Mouse (Mus musculus): Measurements from ENCODE around the gene Gm49358. TPM values are rescaled to one million over a fixed set of nuclear protein-coding genes. Genes with fewer than 3 reads are reported as not detected.
A peak's percentile ranks its signal among the peaks of the same experiment; 100 is the strongest.

Gene Gm49358
- polyA plus RNA-seq, 1 experiment from 2014 or later = not detected

- ATAC-seq (replicated peaks; ENCODE audit: low FRiP score, low TSS enrichment, low read depth) = no peak
- no peaks in the 10 kb centered on the region for H3K4me1 ChIP-seq (replicated peaks; ENCODE audit: control insufficient read depth, insufficient read depth, low read length)
- no peaks in the 10 kb centered on the region for H3K27me3 ChIP-seq (replicated peaks; ENCODE audit: control insufficient read depth, insufficient read depth, low read length)
- peak; percentile 37 for DNase-seq (ENCODE audit: low spot score)
- no peak overlapping the region for H3K9ac ChIP-seq (ENCODE audit: low read length)
- H3K4me2 ChIP-seq (ENCODE audit: low read length) = no peak overlapping the region
- 81% methylated on average over 6 of the region's 6 CpGs for WGBS
- H3K27ac ChIP-seq (ENCODE audit: low read depth) = no peak overlapping the region
- H3K9me3 ChIP-seq (ENCODE audit: control insufficient read depth, low read length) = no peaks in the 10 kb centered on the region
- no peaks in the 10 kb centered on the region for H3K36me3 ChIP-seq (ENCODE audit: control insufficient read depth, insufficient read depth, low read length)
- H3K4me3 ChIP-seq (ENCODE audit: low read depth, low read length) = no peak overlapping the region
Observed at GRCm38 (mm10) chr10:86755816-86756502, 7.8 kb upstream of the Gm49358 start.

- H3K36me3 ChIP-seq (ENCODE audit: control insufficient read depth, insufficient read depth, low read length) = no peaks in the 10 kb centered on the region
- H3K27me3 ChIP-seq (replicated peaks; ENCODE audit: control insufficient read depth, insufficient read depth, low read length) = no peaks in the 10 kb centered on the region
- H3K9me3 ChIP-seq (ENCODE audit: control insufficient read depth, low read length) = no peaks in the 10 kb centered on the region
- WGBS = 93% methylated on average over 1 of the region's 1 CpGs
- no peak overlapping the region for H3K4me3 ChIP-seq (ENCODE audit: low read depth, low read length)
- no peaks in the 10 kb centered on the region for H3K4me1 ChIP-seq (replicated peaks; ENCODE audit: control insufficient read depth, insufficient read depth, low read length)
- ATAC-seq (replicated peaks; ENCODE audit: low FRiP score, low TSS enrichment, low read depth) (no peak), DNase-seq (ENCODE audit: low spot score) (peak; percentile 28)
- H3K4me2 ChIP-seq (ENCODE audit: low read length) = no peak overlapping the region
- H3K27ac ChIP-seq (ENCODE audit: low read depth) = no peak overlapping the region
- H3K9ac ChIP-seq (ENCODE audit: low read length) = no peak overlapping the region
Observed at GRCm38 (mm10) chr10:86757724-86758123, 6.0 kb upstream of the Gm49358 start.

- H3K9me3 ChIP-seq (ENCODE audit: control insufficient read depth, low read length) = 0 out of 2 replicates have a peak, but pooled peaks cover 2% of the 10 kb centered on the region
Observed at GRCm38 (mm10) chr10:86758211-86758610, 5.6 kb upstream of the Gm49358 start.

GRCm38 (mm10) chr10:86761236-86761635, 2.5 kb upstream of the Gm49358 start:
- no peak overlapping the region for H3K4me3 ChIP-seq (ENCODE audit: low read depth, low read length)
- H3K4me1 ChIP-seq (replicated peaks; ENCODE audit: control insufficient read depth, insufficient read depth, low read length) = no peaks in the 10 kb centered on the region
- H3K4me2 ChIP-seq (ENCODE audit: low read length) = no peak overlapping the region
- 0 out of 2 replicates have a peak, but pooled peaks cover 3% of the 10 kb centered on the region for H3K9me3 ChIP-seq (ENCODE audit: control insufficient read depth, low read length)
- DNase-seq (ENCODE audit: low spot score) = peak; percentile 16
- WGBS = 68% methylated on average over 1 of the region's 1 CpGs
- no peaks in the 10 kb centered on the region for H3K27me3 ChIP-seq (replicated peaks; ENCODE audit: control insufficient read depth, insufficient read depth, low read length)
- no peak overlapping the region for H3K27ac ChIP-seq (ENCODE audit: low read depth)
- ATAC-seq (replicated peaks; ENCODE audit: low FRiP score, low TSS enrichment, low read depth) = no peak
- no peak overlapping the region for H3K9ac ChIP-seq (ENCODE audit: low read length)
- H3K36me3 ChIP-seq (ENCODE audit: control insufficient read depth, insufficient read depth, low read length) = no peaks in the 10 kb centered on the region

More at GRCm38 (mm10) chr10:86758211-86758610, 5.6 kb upstream of the Gm49358 start:
- H3K36me3 ChIP-seq (ENCODE audit: control insufficient read depth, insufficient read depth, low read length) = no peaks in the 10 kb centered on the region
- H3K27me3 ChIP-seq (replicated peaks; ENCODE audit: control insufficient read depth, insufficient read depth, low read length) = no peaks in the 10 kb centered on the region
- H3K4me1 ChIP-seq (replicated peaks; ENCODE audit: control insufficient read depth, insufficient read depth, low read length) = no peaks in the 10 kb centered on the region
- peak; percentile 7 for DNase-seq (ENCODE audit: low spot score)
- H3K4me3 ChIP-seq (ENCODE audit: low read depth, low read length) = no peak overlapping the region
- H3K4me2 ChIP-seq (ENCODE audit: low read length) = no peak overlapping the region
- no peak overlapping the region for H3K27ac ChIP-seq (ENCODE audit: low read depth)
- 90% methylated on average over 6 of the region's 6 CpGs for WGBS
- no peak overlapping the region for H3K9ac ChIP-seq (ENCODE audit: low read length)
- ATAC-seq (replicated peaks; ENCODE audit: low FRiP score, low TSS enrichment, low read depth) = no peak

- H3K36me3 ChIP-seq (ENCODE audit: control insufficient read depth, insufficient read depth, low read length) = no peaks in the 10 kb centered on the region
- no peak overlapping the region for H3K4me2 ChIP-seq (ENCODE audit: low read length)
- H3K27me3 ChIP-seq (replicated peaks; ENCODE audit: control insufficient read depth, insufficient read depth, low read length) = no peaks in the 10 kb centered on the region
- ATAC-seq (replicated peaks; ENCODE audit: low FRiP score, low TSS enrichment, low read depth) = no peak
- no peaks in the 10 kb centered on the region for H3K4me1 ChIP-seq (replicated peaks; ENCODE audit: control insufficient read depth, insufficient read depth, low read length)
- no peak overlapping the region for H3K9ac ChIP-seq (ENCODE audit: low read length)
- no peak overlapping the region for H3K27ac ChIP-seq (ENCODE audit: low read depth)
- 0 out of 2 replicates have a peak, but pooled peaks cover 3% of the 10 kb centered on the region for H3K9me3 ChIP-seq (ENCODE audit: control insufficient read depth, low read length)
- H3K4me3 ChIP-seq (ENCODE audit: low read depth, low read length) = no peak overlapping the region
- DNase-seq (ENCODE audit: low spot score) = peak; percentile 44
- WGBS = 48% methylated on average over 7 of the region's 7 CpGs
Observed at GRCm38 (mm10) chr10:86761722-86762383, 1.9 kb upstream of the Gm49358 start.

GRCm38 (mm10) chr10:86762384-86762730, 1.4 kb upstream of the Gm49358 start:
- Histone ChIP-seq H3K36me3 (ENCODE audit: control insufficient read depth, insufficient read depth, low read length) (no peaks in the 10 kb centered on the region), H3K9ac (ENCODE audit: low read length) (no peak overlapping the region), H3K27me3 (replicated peaks; ENCODE audit: control insufficient read depth, insufficient read depth, low read length) (no peaks in the 10 kb centered on the region), H3K27ac (ENCODE audit: low read depth) (no peak overlapping the region), H3K4me3 (ENCODE audit: low read depth, low read length) (no peak overlapping the region), H3K9me3 (ENCODE audit: control insufficient read depth, low read length) (0 out of 2 replicates have a peak, but pooled peaks cover 3% of the 10 kb centered on the region), H3K4me2 (ENCODE audit: low read length) (no peak overlapping the region), H3K4me1 (replicated peaks; ENCODE audit: control insufficient read depth, insufficient read depth, low read length) (no peaks in the 10 kb centered on the region)
- 54% methylated on average over 3 of the region's 3 CpGs for WGBS
- DNase-seq (ENCODE audit: low spot score) (no peak), ATAC-seq (replicated peaks; ENCODE audit: low FRiP score, low TSS enrichment, low read depth) (no peak)

GRCm38 (mm10) chr10:86765344-86765966, 1.7 kb downstream of the Gm49358 start:
- no peak overlapping the region for H3K4me3 ChIP-seq (ENCODE audit: low read depth, low read length)
- H3K4me1 ChIP-seq (replicated peaks; ENCODE audit: control insufficient read depth, insufficient read depth, low read length) = peaks cover 5% of the 10 kb centered on the region; the same call in 1 of the 2 replicates
- DNase-seq (ENCODE audit: low spot score) (no peak), ATAC-seq (replicated peaks; ENCODE audit: low FRiP score, low TSS enrichment, low read depth) (no peak)
- no peaks in the 10 kb centered on the region for H3K27me3 ChIP-seq (replicated peaks; ENCODE audit: control insufficient read depth, insufficient read depth, low read length)
- 83% methylated on average over 4 of the region's 4 CpGs for WGBS
- H3K27ac ChIP-seq (ENCODE audit: low read depth) = no peak overlapping the region
- 0 out of 2 replicates have a peak, but pooled peaks cover 3% of the 10 kb centered on the region for H3K9me3 ChIP-seq (ENCODE audit: control insufficient read depth, low read length)
- H3K4me2 ChIP-seq (ENCODE audit: low read length) = no peak overlapping the region
- H3K9ac ChIP-seq (ENCODE audit: low read length) = no peak overlapping the region
- H3K36me3 ChIP-seq (ENCODE audit: control insufficient read depth, insufficient read depth, low read length) = no peaks in the 10 kb centered on the region

GRCm38 (mm10) chr10:86769216-86769615, 5.4 kb downstream of the Gm49358 start:
- H3K4me1 ChIP-seq (replicated peaks; ENCODE audit: control insufficient read depth, insufficient read depth, low read length) = peaks cover 9% of the 10 kb centered on the region; the same call in 1 of the 2 replicates
- no peak for DNase-seq (ENCODE audit: low spot score)
- no peaks in the 10 kb centered on the region for H3K27me3 ChIP-seq (replicated peaks; ENCODE audit: control insufficient read depth, insufficient read depth, low read length)
- no peaks in the 10 kb centered on the region for H3K36me3 ChIP-seq (ENCODE audit: control insufficient read depth, insufficient read depth, low read length)
- H3K27ac ChIP-seq (ENCODE audit: low read depth) = no peak overlapping the region
- ATAC-seq (replicated peaks; ENCODE audit: low FRiP score, low TSS enrichment, low read depth) = no peak
- no peak overlapping the region for H3K4me3 ChIP-seq (ENCODE audit: low read depth, low read length)
- H3K4me2 ChIP-seq (ENCODE audit: low read length) = no peak overlapping the region
- H3K9ac ChIP-seq (ENCODE audit: low read length) = no peak overlapping the region
- H3K9me3 ChIP-seq (ENCODE audit: control insufficient read depth, low read length) = no peaks in the 10 kb centered on the region
- 46% methylated on average over 5 of the region's 5 CpGs for WGBS

Measured in intestine, embryonic 14.5 days (tissue).